Mouse (Mus musculus) liver, postnatal 0 days (tissue): Measurements from ENCODE around the gene Cnnm1.

Experiments used
- CTCF ChIP-seq: sonication (generic); IDR thresholded peaks from 2 replicates; pipeline ENCODE4 v1.5.1; 2016; ENCODE audit warnings: antibody characterized with exemption, low read depth
- EP300 ChIP-seq: IDR thresholded peaks from 2 replicates; pipeline ENCODE4 v1.6.1; 2016; ENCODE audit warnings: antibody characterized with exemption, low read depth, mild to moderate bottlenecking

DNA sequence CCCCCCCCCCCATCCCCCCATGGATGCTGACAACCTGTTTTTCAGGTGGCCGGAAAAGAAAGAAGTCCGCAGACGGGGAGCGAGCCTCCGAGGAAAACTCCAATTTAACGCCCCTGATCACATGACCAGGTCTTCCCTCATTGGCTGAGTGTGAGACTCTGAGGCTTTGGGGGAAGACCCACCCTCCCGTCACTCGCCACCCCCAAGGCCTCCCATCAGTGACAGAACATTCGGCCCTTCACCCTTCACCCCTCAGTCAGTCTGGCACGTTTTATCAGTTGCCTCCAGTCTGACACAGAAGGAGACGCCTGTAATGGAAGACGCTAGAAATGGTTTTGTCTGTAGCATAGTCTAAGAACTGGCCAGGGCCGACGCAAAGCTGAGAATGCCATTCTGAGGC lies 54.7 kb downstream of the Cnnm1 start:
- TF ChIP-seq CTCF (no peak), EP300 (no peak)
